Mouse (Mus musculus): ENCODE results near the gene Btn1a1.

- no peak for TF ChIP-seq CTCF (IDR thresholded peaks at IDR 0.05; ENCODE audit: insufficient read depth, low read length)
- no peak for TF ChIP-seq POLR2A (IDR thresholded peaks at IDR 0.05; ENCODE audit: borderline replicate concordance, extremely low read depth, low read depth, low read length)
Observed at GRCm38 (mm10) chr13:23437908-23438307, 27.8 kb downstream of the Btn1a1 start.
